Mouse (Mus musculus): ENCODE measurements around the gene H2al1a. TPM values are rescaled to one million over a fixed set of nuclear protein-coding genes. Genes with fewer than 3 reads are reported as not detected.
"Not testable (repeated sequence)": the region's sequence is repeated elsewhere in the genome, so short reads cannot be mapped to it uniquely, and the experiment has no call there.

H2al1a gene
- total RNA-seq (2021), result not detected

DNA sequence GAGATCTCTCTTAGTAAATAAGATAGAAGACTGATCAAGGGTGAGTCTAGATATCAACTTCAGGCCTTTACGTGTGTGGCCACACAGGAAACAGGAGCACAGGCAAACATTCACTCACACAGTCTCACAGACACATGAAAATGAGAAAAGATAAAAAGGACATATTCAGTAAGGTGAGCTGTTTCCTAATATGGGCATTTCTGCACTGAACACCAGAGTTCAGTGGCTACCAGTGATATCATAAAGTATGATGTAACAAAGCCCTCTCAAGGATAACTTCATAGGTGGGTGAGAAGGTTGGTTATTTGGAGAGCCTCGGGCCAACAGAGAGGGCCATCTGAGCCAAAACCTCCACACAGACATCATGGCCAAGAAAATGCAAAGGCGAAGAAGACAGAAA is at the start of gene H2al1a:
H2al1a (plus strand) TSS at position 301 of the 400 bp plus-strand sequence.
- DNase-seq (ENCODE audit: low spot score); intact Hi-C loops (cut with DNase I): not testable (repeated sequence)

- intact Hi-C loops (cut with DNase I), result no loop called here
- no peak for DNase-seq (ENCODE audit: low spot score)
These were observed 48.9 kb upstream of the H2al1a start for GRCm38 (mm10) chrX:11250155-11250554.

GRCm38 (mm10) chrX:11254062-11254461 is 45.0 kb upstream of the H2al1a start:
- intact Hi-C loops (cut with DNase I), result no loop called here
- no peak for DNase-seq (ENCODE audit: low spot score)

- intact Hi-C loops (cut with DNase I), result no loop called here
- DNase-seq (ENCODE audit: low spot score), result no peak
These were observed 44.4 kb upstream of the H2al1a start for GRCm38 (mm10) chrX:11254521-11255207.

DNA sequence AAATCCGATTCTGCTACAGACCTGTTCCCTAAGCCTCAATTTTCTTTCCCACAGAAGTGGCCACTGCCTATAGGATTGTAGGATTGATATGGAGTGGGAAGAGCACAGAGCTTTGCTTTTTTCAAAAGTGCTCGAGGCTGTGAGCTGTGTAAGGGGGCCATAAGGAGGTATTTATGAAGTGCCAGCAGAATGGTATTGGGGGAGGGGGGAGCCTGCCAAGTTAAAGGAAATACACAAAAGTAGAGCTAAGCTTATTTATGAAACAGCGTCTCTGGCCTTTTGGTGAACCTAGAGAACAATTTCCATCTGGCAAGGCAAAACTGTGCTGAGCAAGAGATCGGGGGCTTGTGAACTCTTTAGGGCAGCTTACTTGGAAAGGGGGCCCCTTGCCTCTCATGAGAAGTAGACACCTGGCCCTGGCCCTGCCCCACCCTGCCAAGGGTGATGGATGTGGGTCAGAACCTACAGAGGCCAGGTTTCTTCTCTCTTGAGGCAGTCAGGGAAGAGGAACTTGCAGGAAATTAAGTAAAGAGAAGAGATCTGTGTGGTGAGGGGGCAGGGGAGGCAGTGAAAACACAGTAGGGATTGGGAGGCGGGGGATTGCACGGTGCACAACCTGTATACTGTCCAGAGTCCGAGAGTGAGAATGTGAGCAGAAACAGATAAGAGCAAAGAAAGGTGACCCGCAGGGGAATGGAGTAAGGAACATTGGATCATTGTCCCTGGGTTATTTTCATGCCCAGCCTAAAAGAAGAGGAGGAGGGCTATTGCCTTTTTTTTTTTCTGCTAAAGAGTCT is 43.3 kb upstream of the H2al1a start:
- intact Hi-C loops (cut with DNase I), result no loop called here
- DNase-seq (ENCODE audit: low spot score), result no peak

GRCm38 (mm10) chrX:11264918-11265317 is 34.1 kb upstream of the H2al1a start:
- DNase-seq (ENCODE audit: low spot score), result no peak
- intact Hi-C loops (cut with DNase I), result loop anchor here (10.0 kb wide), 1 partner anchor 100 kb away; no protein-coding TSS in a partner anchor

GRCm38 (mm10) chrX:11267791-11268190 is 31.3 kb upstream of the H2al1a start:
- peak; percentile 8 for DNase-seq (ENCODE audit: low spot score)
- intact Hi-C loops (cut with DNase I), result loop anchor here (10.0 kb wide), 1 partner anchor 97 kb away; no protein-coding TSS in a partner anchor

- intact Hi-C loops (cut with DNase I), result loop anchor here (10.0 kb wide), 1 partner anchor 96 kb away; no protein-coding TSS in a partner anchor
These were observed 30.0 kb upstream of the H2al1a start for GRCm38 (mm10) chrX:11269074-11269473.

DNA sequence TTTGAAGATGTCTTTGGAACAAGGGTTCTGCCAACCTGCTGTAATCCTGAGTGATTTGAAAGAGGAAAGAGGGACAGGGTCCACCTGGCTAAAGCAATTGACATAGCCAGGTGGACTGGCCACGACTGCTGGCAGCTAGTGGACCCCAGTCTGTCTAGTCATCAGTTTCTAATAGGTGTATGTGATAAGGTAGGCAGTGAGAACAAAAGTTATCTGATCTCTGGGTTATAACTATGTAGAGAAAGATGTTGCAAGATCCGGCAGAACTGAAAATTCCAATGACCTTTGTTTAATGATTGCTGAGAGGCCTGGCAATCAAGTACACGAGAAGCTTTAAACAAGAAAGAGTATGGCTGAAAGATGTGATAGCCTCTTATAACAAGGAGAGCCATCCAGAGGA is 25.9 kb upstream of the H2al1a start:
- DNase-seq (ENCODE audit: low spot score), result no peak
- intact Hi-C loops (cut with DNase I), result no loop called here

More at GRCm38 (mm10) chrX:11269074-11269473, 30.0 kb upstream of the H2al1a start:
- DNase-seq (ENCODE audit: low spot score), result no peak

DNA sequence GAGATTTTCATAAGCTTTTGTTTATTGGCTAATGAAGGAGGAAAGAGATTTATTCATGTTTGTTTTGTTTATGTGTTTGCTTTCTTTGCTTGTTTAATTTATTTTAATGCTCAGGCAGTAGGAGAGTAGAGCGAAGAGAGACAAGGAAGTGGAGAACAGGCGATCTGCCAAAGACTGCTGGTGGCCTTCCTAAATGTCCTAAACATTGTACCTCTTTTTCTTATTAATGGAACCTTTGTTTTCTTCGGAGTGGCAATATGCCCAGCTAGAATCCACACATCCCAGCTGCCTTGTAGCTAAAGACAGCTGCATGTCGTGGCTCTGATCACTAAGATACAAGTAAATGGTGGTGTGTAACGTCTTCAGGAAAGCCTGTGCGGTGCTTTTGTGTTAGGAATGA is 22.0 kb upstream of the H2al1a start:
- no peak for DNase-seq (ENCODE audit: low spot score)
- intact Hi-C loops (cut with DNase I), result no loop called here

- intact Hi-C loops (cut with DNase I), result loop anchor here (10.0 kb wide), 1 partner anchor 56 kb away; no protein-coding TSS in a partner anchor
- DNase-seq (ENCODE audit: low spot score), result no peak
These were observed 18.3 kb upstream of the H2al1a start for GRCm38 (mm10) chrX:11280741-11281140.

DNA sequence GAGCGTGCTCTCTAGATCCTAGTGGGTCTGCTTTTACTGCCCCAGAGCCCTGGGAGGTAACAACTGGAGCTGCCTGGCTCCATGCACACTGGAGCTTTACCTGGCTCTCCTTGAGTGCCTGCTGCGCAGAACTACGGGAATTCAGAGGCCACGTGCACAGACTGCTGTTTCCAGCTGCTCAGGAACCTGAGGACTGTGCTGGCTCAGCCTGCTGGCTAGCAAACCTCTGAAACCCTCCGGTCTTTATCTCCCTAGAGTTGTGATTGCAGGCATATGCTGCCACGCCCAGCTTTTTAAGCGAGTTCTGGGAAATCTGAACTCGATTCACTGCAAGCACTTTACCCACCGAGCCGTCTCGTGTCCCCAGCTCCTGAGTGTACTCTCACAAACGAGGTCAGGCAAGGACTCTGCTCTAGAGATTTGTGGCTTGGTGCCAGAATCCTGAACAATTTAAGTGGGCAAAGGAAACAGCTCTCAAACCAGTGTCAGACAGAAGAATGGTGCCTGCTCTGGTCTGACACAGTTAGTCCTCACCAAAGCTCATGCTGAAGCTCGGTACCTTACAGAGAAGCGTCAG is 10.7 kb upstream of the H2al1a start:
- DNase-seq (ENCODE audit: low spot score), result no peak

DNA sequence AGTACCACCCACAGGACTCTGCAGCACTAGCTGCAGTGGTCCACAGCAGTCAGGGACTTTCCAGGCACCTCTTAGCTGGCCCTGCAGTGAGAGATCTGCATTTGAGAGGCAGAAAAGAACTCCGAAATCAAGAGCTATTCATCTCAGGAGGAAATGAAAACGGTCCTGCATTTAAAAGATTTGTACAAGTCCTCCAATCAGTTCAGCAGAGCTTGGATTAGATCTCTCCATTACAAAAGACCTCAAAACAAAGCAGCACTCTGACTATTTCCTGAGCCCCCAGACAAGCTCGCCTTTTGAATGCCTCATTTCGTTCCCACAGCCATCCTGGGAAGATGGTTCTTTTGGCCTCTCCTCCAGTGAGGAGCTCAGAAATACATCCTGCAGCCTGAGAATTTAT is 9.8 kb upstream of the H2al1a start:
- DNase-seq (ENCODE audit: low spot score), result no peak
- intact Hi-C loops (cut with DNase I), result loop anchor here (10.0 kb wide), 1 partner anchor 64 kb away; no protein-coding TSS in a partner anchor

More for the DNA sequence above, 10.7 kb upstream of the H2al1a start:
- intact Hi-C loops (cut with DNase I), result loop anchor here (10.0 kb wide), 1 partner anchor 64 kb away; no protein-coding TSS in a partner anchor

DNA sequence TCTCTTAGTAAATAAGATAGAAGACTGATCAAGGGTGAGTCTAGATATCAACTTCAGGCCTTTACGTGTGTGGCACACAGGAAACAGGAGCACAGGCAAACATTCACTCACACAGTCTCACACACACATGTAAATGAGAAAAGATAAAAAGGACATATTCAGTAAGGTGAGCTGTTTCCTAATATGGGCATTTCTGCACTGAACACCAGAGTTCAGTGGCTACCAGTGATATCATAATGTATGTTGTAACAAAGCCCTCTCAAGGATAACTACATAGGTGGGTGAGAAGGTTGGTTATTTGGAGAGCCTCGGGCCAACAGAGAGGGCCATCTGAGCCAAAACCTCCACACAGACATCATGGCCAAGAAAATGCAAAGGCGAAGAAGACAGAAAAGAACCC is 3.1 kb downstream of the H2al1a start, which contains the start of gene H2al1b:
H2al1b (plus strand) TSS at position 301 of the 400 bp plus-strand sequence.
- DNase-seq (ENCODE audit: low spot score); intact Hi-C loops (cut with DNase I): not testable (repeated sequence)

GRCm38 (mm10) chrX:11305355-11305754 is 6.3 kb downstream of the H2al1a start, which contains the start of gene H2al1c:
TSS of gene H2al1c (plus strand) at chrX:11305655.
- intact Hi-C loops (cut with DNase I); DNase-seq (ENCODE audit: low spot score): not testable (repeated sequence)

DNA sequence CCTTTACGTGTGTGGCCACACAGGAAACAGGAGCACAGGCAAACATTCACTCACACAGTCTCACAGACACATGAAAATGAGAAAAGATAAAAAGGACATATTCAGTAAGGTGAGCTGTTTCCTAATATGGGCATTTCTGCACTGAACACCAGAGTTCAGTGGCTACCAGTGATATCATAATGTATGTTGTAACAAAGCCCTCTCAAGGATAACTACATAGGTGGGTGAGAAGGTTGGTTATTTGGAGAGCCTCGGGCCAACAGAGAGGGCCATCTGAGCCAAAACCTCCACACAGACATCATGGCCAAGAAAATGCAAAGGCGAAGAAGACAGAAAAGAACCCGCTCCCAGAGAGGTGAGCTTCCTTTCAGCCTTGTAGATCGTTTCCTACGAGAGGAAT is 9.5 kb downstream of the H2al1a start, which contains the start of gene H2al1d:
H2al1d (plus strand) TSS at position 301 of the 400 bp plus-strand sequence.
- not testable (repeated sequence) for DNase-seq (ENCODE audit: low spot score)

DNA sequence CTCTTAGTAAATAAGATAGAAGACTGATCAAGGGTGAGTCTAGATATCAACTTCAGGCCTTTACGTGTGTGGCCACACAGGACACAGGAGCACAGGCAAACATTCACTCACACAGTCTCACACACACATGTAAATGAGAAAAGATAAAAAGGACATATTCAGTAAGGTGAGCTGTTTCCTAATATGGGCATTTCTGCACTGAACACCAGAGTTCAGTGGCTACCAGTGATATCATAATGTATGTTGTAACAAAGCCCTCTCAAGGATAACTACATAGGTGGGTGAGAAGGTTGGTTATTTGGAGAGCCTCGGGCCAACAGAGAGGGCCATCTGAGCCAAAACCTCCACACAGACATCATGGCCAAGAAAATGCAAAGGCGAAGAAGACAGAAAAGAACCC is 12.6 kb downstream of the H2al1a start, which contains the start of gene H2al1e:
H2al1e (plus strand) TSS at position 301 of the 400 bp plus-strand sequence.
- DNase-seq (ENCODE audit: low spot score); intact Hi-C loops (cut with DNase I): not testable (repeated sequence)

More for the DNA sequence above, 9.5 kb downstream of the H2al1a start, which contains the start of gene H2al1d:
- intact Hi-C loops (cut with DNase I), result not testable (repeated sequence)

DNA sequence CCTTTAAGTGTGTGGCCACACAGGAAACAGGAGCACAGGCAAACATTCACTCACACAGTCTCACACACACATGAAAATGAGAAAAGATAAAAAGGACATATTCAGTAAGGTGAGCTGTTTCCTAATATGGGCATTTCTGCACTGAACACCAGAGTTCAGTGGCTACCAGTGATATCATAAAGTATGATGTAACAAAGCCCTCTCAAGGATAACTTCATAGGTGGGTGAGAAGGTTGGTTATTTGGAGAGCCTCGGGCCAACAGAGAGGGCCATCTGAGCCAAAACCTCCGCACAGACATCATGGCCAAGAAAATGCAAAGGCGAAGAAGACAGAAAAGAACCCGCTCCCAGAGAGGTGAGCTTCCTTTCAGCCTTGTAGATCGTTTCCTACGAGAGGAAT is 15.8 kb downstream of the H2al1a start, which contains the start of gene H2al1f:
H2al1f (plus strand) TSS at position 301 of the 400 bp plus-strand sequence.
- DNase-seq (ENCODE audit: low spot score); intact Hi-C loops (cut with DNase I): not testable (repeated sequence)

DNA sequence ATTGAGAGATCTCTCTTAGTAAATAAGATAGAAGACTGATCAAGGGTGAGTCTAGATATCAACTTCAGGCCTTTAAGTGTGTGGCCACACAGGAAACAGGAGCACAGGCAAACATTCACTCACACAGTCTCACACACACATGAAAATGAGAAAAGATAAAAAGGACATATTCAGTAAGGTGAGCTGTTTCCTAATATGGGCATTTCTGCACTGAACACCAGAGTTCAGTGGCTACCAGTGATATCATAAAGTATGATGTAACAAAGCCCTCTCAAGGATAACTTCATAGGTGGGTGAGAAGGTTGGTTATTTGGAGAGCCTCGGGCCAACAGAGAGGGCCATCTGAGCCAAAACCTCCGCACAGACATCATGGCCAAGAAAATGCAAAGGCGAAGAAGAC is 18.9 kb downstream of the H2al1a start, which contains the start of gene H2al1g:
H2al1g (plus strand) TSS at position 301 of the 400 bp plus-strand sequence.
- DNase-seq (ENCODE audit: low spot score); intact Hi-C loops (cut with DNase I): not testable (repeated sequence)

DNA sequence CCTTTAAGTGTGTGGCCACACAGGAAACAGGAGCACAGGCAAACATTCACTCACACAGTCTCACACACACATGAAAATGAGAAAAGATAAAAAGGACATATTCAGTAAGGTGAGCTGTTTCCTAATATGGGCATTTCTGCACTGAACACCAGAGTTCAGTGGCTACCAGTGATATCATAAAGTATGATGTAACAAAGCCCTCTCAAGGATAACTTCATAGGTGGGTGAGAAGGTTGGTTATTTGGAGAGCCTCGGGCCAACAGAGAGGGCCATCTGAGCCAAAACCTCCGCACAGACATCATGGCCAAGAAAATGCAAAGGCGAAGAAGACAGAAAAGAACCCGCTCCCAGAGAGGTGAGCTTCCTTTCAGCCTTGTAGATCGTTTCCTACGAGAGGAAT is 22.1 kb downstream of the H2al1a start, which contains the start of gene H2al1h:
H2al1h (plus strand) TSS at position 301 of the 400 bp plus-strand sequence.
- DNase-seq (ENCODE audit: low spot score); intact Hi-C loops (cut with DNase I): not testable (repeated sequence)
